Mouse (Mus musculus) heart, embryonic 10.5 days (tissue): ENCODE data around the gene Rhod. TPM values are rescaled to one million over a fixed set of nuclear protein-coding genes. Genes with fewer than 3 reads are reported as not detected.
A peak's percentile ranks its signal among the peaks of the same experiment; 100 is the strongest.
"Not testable (repeated sequence)": the region's sequence is repeated elsewhere in the genome, so short reads cannot be mapped to it uniquely, and the experiment has no call there.

ENCODE experiments used
- DNase-seq: peaks from one replicate; pipeline ENCODE4 v3.0.0-alpha.2; 2017; ENCODE audit warnings: low spot score
- H3K27ac ChIP-seq: fragments of 300-500 bp; sonication (generic); 2 replicates; pipeline ENCODE4 v1.5.1; 2016; ENCODE audit warnings: mild to moderate bottlenecking
- H3K27me3 ChIP-seq: fragments of 300-500 bp; sonication (generic); 2 replicates; pipeline ENCODE4 v1.6.1; 2016; ENCODE audit warnings: mild to moderate bottlenecking; ENCODE audit not compliant: poor library complexity, insufficient read depth, severe bottlenecking
- H3K36me3 ChIP-seq: fragments of 300-500 bp; sonication (generic); 2 replicates; pipeline ENCODE4 v1.6.1; 2016; ENCODE audit warnings: mild to moderate bottlenecking, moderate library complexity
- H3K4me1 ChIP-seq: fragments of 300-500 bp; sonication (generic); 2 replicates; pipeline ENCODE4 v1.6.1; 2016; ENCODE audit warnings: mild to moderate bottlenecking
- H3K4me3 ChIP-seq: fragments of 300-500 bp; sonication (generic); 2 replicates; pipeline ENCODE4 v1.5.1; 2016; ENCODE audit warnings: mild to moderate bottlenecking, moderate library complexity
- H3K9me3 ChIP-seq: fragments of 300-500 bp; sonication (generic); 2 replicates; pipeline ENCODE4 v1.6.1; 2016; ENCODE audit warnings: mild to moderate bottlenecking, moderate library complexity
- WGBS: fragments of 180-500 bp; shearing (Covaris S2); methylation state at CpG from one replicate; pipeline ENCODE4 v1.1.7; 2016; 5-methylcytosine and 5-hydroxymethylcytosine counted together
- polyA plus RNA-seq: library from polyadenylated mRNA; unstranded; fragments of >200 nt; fragmentation: Nextera tagmentation; extraction: Ambion mirVana; gene quantifications from 2 replicates; pipeline ENCODE4 v1.2.1, GENCODE M21; 2016

Gene Rhod
- polyA plus RNA-seq, 1 experiment from 2014 or later, result 28.9 TPM

GRCm38 (mm10) chr19:4468363-4468762 is 29.1 kb upstream of the Rhod start:
- no peak for DNase-seq
- 34% methylated on average over 5 of the region's 5 CpGs for WGBS
- H3K4me1 ChIP-seq, result peaks cover 16% of the 10 kb centered on the region

GRCm38 (mm10) chr19:4464666-4465065 is 25.4 kb upstream of the Rhod start:
- Histone ChIP-seq H3K4me1 (peaks cover 16% of the 10 kb centered on the region), H3K27me3 (peaks cover 5% of the 10 kb centered on the region; the same call in 1 of the 2 replicates), H3K36me3 (no peaks in the 10 kb centered on the region), H3K4me3 (no peak overlapping the region), H3K27ac (no peak overlapping the region), H3K9me3 (no peaks in the 10 kb centered on the region)
- DNase-seq, result no peak
- 84% methylated on average over 4 of the region's 4 CpGs for WGBS

More at GRCm38 (mm10) chr19:4468363-4468762, 29.1 kb upstream of the Rhod start:
- Histone ChIP-seq H3K4me3 (no peak overlapping the region), H3K27me3 (peaks cover 5% of the 10 kb centered on the region; the same call in 1 of the 2 replicates), H3K9me3 (no peaks in the 10 kb centered on the region), H3K27ac (no peak overlapping the region), H3K36me3 (no peaks in the 10 kb centered on the region)

- peaks cover 16% of the 10 kb centered on the region for H3K4me1 ChIP-seq
- H3K27me3 ChIP-seq, result no peaks in the 10 kb centered on the region
- no peak for DNase-seq
- no peaks in the 10 kb centered on the region for H3K36me3 ChIP-seq
- H3K27ac ChIP-seq, result no peak overlapping the region
- H3K4me3 ChIP-seq, result no peak overlapping the region
- no peaks in the 10 kb centered on the region for H3K9me3 ChIP-seq
- 77% methylated on average over 8 of the region's 8 CpGs for WGBS
Measured at GRCm38 (mm10) chr19:4461981-4462380, 22.7 kb upstream of the Rhod start.

GRCm38 (mm10) chr19:4456227-4456626 is 17.0 kb upstream of the Rhod start:
- Histone ChIP-seq H3K27ac (no peak overlapping the region), H3K4me3 (no peak overlapping the region), H3K4me1 (peaks cover 11% of the 10 kb centered on the region), H3K9me3 (no peaks in the 10 kb centered on the region), H3K36me3 (no peaks in the 10 kb centered on the region), H3K27me3 (no peaks in the 10 kb centered on the region)
- 12% methylated on average over 11 of the region's 11 CpGs for WGBS
- DNase-seq, result no peak

GRCm38 (mm10) chr19:4455071-4455800 is 16.0 kb upstream of the Rhod start:
- DNase-seq, result no peak
- Histone ChIP-seq H3K27me3 (no peaks in the 10 kb centered on the region), H3K9me3 (no peaks in the 10 kb centered on the region), H3K36me3 (no peaks in the 10 kb centered on the region), H3K4me3 (no peak overlapping the region), H3K4me1 (peaks cover 11% of the 10 kb centered on the region), H3K27ac (no peak overlapping the region)
- 70% methylated on average over 15 of the region's 15 CpGs for WGBS

GRCm38 (mm10) chr19:4454040-4454439 is 14.8 kb upstream of the Rhod start:
- not testable (repeated sequence) for DNase-seq, H3K4me3 ChIP-seq, H3K36me3 ChIP-seq, H3K9me3 ChIP-seq, H3K27me3 ChIP-seq, H3K27ac ChIP-seq
- peaks cover 11% of the 10 kb centered on the region for H3K4me1 ChIP-seq
- WGBS, result 30% methylated on average over 1 of the region's 1 CpGs

GRCm38 (mm10) chr19:4452525-4452924 is 13.3 kb upstream of the Rhod start:
- no peaks in the 10 kb centered on the region for H3K9me3 ChIP-seq
- no peaks in the 10 kb centered on the region for H3K27me3 ChIP-seq
- peaks cover 11% of the 10 kb centered on the region for H3K4me1 ChIP-seq
- no peak overlapping the region for H3K4me3 ChIP-seq
- no peak for DNase-seq
- no peak overlapping the region for H3K27ac ChIP-seq
- WGBS, result 51% methylated on average over 4 of the region's 4 CpGs
- no peaks in the 10 kb centered on the region for H3K36me3 ChIP-seq

GRCm38 (mm10) chr19:4451965-4452364 is 12.7 kb upstream of the Rhod start:
- 25% methylated on average over 5 of the region's 5 CpGs for WGBS
- no peak overlapping the region for H3K4me3 ChIP-seq
- peaks cover 11% of the 10 kb centered on the region for H3K4me1 ChIP-seq
- no peak for DNase-seq
- H3K9me3 ChIP-seq, result no peaks in the 10 kb centered on the region
- H3K36me3 ChIP-seq, result no peaks in the 10 kb centered on the region
- no peaks in the 10 kb centered on the region for H3K27me3 ChIP-seq
- 0 out of 2 replicates have a peak overlapping the region, but pooled peaks have one; percentile 36 for H3K27ac ChIP-seq

GRCm38 (mm10) chr19:4451098-4451497 is 11.9 kb upstream of the Rhod start:
- Histone ChIP-seq H3K4me3 (no peak overlapping the region), H3K27me3 (no peaks in the 10 kb centered on the region), H3K36me3 (no peaks in the 10 kb centered on the region), H3K9me3 (no peaks in the 10 kb centered on the region), H3K4me1 (peaks cover 11% of the 10 kb centered on the region), H3K27ac (no peak overlapping the region)
- 46% methylated on average over 8 of the region's 8 CpGs for WGBS
- DNase-seq, result no peak

- Histone ChIP-seq H3K9me3 (no peaks in the 10 kb centered on the region), H3K27ac (no peak overlapping the region), H3K27me3 (no peaks in the 10 kb centered on the region), H3K4me1 (peaks cover 11% of the 10 kb centered on the region), H3K4me3 (no peak overlapping the region), H3K36me3 (no peaks in the 10 kb centered on the region)
- WGBS, result 62% methylated on average over 5 of the region's 5 CpGs
- DNase-seq, result no peak
Measured at GRCm38 (mm10) chr19:4450666-4451065, 11.4 kb upstream of the Rhod start.

- Histone ChIP-seq H3K4me1 (peaks cover 6% of the 10 kb centered on the region), H3K27me3 (no peaks in the 10 kb centered on the region), H3K27ac (no peak overlapping the region), H3K4me3 (no peak overlapping the region), H3K36me3 (0 out of 2 replicates have a peak, but pooled peaks cover 2% of the 10 kb centered on the region), H3K9me3 (no peaks in the 10 kb centered on the region)
- DNase-seq, result no peak
- WGBS, result 89% methylated on average over 9 of the region's 9 CpGs
Measured at GRCm38 (mm10) chr19:4449230-4449629, 10.0 kb upstream of the Rhod start.

- Histone ChIP-seq H3K4me3 (no peak overlapping the region), H3K36me3 (peaks cover 8% of the 10 kb centered on the region), H3K9me3 (no peaks in the 10 kb centered on the region), H3K27me3 (no peaks in the 10 kb centered on the region), H3K27ac (no peak overlapping the region), H3K4me1 (peaks cover 7% of the 10 kb centered on the region)
- WGBS, result 83% methylated on average over 9 of the region's 9 CpGs
- no peak for DNase-seq
Measured at GRCm38 (mm10) chr19:4447445-4447844, 8.2 kb upstream of the Rhod start.

- no peak overlapping the region for H3K27ac ChIP-seq
- no peak overlapping the region for H3K4me3 ChIP-seq
- peaks cover 8% of the 10 kb centered on the region for H3K36me3 ChIP-seq
- no peaks in the 10 kb centered on the region for H3K27me3 ChIP-seq
- DNase-seq, result no peak
- WGBS, result 81% methylated on average over 8 of the region's 8 CpGs
- peaks cover 9% of the 10 kb centered on the region for H3K4me1 ChIP-seq
- no peaks in the 10 kb centered on the region for H3K9me3 ChIP-seq
Measured at GRCm38 (mm10) chr19:4446661-4447420, 7.6 kb upstream of the Rhod start.
